Mouse (Mus musculus): Measurements from ENCODE around the gene Ddx59.

Ddx59 gene

DNA sequence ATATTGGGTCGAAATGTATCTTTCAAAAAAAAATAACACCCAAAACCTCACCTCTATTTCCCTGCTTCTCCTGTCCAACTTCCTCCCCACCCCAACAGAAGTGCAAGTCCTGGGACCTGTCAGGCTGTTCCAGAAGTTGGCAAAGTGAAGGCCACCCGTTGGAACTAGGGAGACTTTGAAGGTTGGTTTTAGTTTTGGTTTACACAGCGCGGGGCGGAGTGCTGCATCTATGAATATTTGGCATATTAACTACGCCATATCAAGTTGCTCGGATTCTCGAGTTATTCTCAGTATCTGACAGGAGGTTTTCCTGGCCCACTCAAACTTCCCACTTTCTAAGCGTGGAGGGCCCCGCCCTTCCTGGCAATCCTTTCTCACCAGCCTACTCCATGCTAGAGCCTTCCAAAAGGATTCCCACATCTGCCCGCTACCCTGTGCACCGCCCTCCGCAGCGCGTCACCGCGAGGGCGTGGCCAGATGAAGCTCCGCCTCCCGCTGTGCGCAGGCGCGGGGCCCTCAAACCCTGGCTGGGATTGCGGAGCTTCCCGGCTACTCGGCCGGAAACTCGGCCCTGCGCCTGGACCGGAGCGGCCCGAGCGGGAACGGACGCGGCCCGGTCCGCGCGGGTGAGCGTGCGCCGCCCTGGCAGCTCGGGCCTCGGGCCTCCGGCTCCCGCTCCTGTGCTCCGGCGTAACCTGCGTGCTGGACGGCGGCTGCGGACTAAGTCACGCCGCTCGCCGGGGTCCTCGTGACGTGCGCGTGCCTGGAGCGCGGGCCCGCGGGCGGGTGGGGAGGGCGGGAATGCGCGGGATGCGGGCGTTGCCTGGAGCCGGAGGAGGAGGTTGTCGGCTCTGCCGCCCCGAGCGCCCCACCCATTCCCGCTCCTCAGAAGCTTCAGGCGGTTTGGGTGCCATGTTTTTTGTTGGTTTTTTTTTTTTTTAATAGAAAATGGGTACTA, at the start of gene Ddx59:
Gene Ddx59, plus strand, starts transcription at position 474 of the 958 bp plus-strand sequence.
- DNase-seq (ENCODE audit: low spot score) = peak; percentile 99

DNA sequence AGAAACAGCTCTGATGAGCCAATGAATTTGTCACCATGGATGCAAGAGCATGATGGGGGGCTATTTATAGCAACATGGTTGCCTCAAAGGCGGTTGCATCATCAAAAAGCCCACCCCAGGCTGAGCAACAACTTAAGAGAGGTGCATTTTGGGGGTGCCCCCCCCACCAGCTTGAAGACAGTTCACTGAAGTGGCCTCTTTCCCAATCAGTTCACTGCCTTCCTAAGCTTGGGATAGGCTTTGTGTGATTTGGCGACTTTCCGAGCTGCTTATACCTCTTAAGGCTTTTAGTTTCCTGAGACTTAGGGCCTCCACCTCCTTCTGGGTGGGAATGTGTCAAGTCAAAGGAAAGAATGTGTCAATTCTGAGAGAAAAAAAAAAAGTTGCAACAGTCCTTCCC, 49.1 kb upstream of the Ddx59 start:
- no peak for DNase-seq (ENCODE audit: low spot score)

DNA sequence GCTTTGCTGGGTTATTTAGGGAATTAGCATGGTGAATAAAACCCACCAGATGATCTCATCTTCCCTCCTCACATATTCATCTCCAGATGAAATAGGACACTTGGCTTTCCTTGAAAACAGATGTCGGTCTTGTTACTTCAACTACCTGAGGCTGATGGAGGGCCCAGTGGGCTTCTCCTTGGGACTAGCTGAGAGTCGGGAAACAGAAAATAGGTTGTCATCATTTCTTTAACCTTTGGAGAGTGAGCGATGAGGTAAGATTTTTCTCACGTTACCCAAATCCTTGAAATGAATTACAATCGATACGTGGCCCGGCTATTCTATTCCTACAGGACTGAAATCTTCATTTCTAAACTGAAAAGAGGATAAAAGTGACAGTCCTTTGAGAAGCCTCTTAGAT, 35.8 kb upstream of the Ddx59 start:
- no peak for DNase-seq (ENCODE audit: low spot score)

DNA sequence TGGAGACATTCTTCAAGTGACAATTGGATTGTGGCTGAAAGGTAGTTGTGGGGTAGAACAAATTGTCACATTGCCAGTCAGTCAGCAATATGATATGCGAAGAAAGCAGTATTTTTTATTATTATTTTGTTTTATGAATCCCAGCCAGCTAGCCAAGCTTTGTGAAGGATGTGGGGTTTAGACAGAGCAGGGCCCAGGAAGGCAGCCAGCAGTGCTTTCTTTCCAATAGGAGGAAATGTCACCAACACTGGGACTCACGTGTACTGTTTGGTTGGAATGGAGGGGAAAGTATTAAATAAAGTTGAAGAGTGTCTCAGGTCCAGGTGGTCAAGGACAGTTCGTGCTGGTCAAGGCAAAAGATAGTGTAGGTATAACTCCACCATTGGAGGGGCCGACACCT, 34.9 kb upstream of the Ddx59 start:
- DNase-seq (ENCODE audit: low spot score) = no peak

DNA sequence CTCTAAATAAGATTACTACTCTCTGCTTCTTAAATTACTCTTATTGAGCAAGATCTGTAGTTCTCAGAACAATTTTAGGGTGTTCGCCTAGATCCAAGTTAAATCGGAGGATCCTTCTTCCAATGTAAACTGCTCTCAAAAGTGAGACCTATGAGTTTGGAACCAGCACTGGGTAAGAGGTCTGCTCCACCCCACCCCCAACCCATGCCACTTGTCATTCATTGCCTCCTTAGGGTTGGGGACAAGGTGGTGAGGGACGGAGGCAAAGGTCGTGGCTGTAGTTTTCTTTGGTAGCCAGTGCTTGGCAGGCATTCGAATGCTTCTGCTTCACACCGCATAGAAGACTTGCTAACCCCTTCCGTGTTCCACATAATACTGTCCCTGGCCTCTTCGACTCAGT, 34.5 kb upstream of the Ddx59 start:
- no peak for DNase-seq (ENCODE audit: low spot score)

DNA sequence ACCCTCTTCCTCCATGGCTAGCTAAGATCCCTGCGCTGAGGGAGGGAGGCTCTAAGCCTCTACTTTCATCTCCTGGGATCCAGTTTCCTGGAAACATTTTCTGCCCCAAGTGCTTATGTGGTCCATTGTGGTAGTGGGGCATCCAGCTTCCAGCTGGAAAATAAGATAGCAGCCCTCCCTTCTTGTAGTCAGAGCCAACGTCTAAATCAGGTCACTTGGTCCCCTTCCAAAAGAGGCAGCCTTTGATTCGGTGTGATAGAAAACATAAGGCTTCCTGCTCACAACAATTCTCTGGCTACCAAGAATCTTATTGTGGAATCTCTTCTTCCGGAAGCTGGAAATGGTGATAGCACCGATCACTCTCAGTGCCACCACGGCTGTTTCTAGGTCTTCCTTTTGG, 33.9 kb upstream of the Ddx59 start:
- DNase-seq (ENCODE audit: low spot score) = no peak

DNA sequence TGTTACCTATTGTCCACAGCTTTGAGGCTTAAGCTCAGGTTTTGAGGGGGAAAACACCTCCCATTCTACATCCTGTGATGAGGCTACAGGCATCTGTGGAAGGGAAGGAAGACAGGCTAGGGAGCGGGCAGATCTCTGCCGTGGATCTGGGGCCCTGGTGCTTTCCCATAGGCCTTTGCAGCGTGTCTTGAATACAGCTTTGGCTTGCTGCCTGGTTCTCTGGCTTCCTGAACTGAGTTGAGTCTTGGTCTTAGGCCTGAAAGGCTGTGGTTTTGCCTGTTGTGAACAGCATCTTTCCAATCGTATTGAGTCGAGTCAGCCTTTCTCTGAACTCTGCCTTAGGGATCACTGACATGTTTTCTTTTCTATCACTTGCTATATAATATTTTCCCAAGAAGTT, 33.5 kb upstream of the Ddx59 start:
- DNase-seq (ENCODE audit: low spot score) = no peak

DNA sequence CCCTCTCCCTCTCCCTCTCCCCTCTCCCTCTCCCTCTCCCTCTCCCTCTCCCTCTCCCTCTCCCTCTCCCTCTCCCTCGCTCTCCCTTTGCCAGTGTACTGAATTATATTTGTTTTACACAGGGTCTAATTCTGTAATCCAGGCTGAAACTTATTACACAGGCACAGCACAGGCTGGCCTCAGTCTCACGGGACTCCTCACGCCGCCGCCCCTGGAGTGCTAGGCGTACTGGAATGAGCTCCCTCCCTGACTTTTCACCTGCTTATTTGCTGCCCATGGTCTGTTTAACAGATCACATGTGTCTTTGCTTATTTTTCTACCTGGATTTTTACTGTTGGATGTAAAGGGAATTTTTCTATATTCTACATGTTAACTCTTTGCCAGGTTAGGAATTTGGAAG, 28.2 kb upstream of the Ddx59 start:
- DNase-seq (ENCODE audit: low spot score) = no peak

DNA sequence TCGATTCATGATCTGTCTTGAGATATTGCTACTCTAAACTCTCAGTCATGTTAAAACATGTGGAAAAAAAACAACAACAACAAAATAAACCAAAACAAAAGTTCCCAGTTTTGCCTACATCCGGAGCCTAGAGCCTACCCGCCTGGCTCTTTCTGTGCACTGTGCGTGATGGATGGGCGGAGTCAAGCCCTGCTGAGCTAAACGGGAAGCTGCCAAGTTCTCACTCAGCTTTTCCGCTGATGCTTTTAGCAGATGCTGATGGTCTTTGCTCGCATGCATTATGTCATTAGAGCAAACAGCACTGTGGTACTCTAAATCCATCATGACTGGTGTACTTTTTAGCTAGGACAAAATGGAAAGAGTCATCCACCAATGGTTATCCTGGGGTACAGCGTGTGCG, 20.6 kb upstream of the Ddx59 start:
- DNase-seq (ENCODE audit: low spot score) = no peak

DNA sequence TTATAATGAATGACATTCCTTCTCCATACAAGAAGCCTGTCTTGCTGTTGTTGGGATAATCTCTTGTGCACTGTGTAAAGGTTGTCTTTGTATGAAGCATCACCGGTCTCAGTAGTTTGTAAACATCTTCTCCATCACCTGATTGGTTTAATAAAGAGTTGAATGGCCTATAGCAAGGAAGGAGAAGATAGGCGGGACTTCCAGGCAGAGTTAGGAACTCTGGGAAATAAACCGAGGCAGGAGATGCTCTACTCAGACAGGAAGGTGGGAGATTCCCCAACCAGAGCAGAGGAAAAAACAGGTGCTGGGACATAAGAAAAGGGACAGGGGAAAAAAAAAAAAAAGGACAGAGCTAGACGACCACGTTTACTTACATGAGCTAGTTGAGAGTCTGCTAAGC, 20.0 kb upstream of the Ddx59 start:
- no peak for DNase-seq (ENCODE audit: low spot score)

DNA sequence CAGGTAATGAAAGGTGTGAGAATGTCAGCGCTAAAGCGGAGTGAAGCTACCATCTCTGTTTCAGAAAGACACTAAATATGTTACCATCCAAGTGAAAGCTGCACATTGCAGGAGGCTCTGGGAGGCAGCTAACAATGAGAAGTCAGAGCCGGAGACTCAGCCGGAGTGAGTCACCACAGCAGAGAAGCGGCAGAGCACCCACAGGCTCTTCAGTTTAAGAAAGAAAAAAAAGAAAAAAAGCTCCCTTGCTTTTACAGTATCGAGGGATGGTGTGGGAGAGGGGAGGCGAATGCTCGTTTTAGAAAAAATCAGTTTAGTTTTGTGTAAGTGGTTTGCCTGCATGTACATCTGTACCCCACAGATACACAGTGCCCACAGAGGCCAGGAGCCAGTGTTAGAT, 13.8 kb upstream of the Ddx59 start:
- DNase-seq (ENCODE audit: low spot score) = no peak

DNA sequence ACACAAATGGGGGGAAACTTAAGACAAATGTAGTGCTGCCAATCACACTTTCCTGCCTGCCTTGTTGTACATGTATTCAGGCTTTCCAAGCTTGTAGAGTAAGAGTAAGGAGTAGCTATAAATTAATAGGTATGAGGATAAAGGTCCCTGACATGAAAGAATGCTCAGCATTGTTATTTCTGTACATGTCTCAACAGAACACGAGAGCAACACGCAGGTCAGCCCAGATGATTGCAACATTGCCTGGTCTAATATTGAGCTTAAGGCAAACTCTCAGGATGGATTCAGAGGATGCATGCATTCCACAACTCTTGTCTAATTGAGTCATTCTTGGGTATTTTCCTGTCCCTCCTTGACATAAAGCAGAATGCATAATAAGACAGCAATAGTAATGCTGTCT, 5.4 kb upstream of the Ddx59 start:
- no peak for DNase-seq (ENCODE audit: low spot score)

DNA sequence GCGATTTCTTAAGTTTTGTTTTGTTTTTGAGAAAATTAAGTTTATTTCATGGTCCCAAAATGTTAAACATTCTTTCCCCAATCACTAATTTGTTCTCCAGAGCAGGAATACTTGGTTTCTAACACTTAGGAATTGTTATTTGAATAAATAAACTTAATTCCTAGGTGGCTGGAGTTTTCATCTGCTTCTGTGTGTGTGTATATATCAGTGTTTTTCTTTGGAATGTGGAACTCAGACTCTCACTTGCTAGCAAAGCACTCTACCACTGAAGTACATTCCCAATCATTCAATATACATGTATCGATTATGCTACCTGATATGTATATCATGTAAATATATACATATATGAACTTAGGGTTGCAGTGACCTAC, 670 bp downstream of the Ddx59 start:
- DNase-seq (ENCODE audit: low spot score) = no peak

DNA sequence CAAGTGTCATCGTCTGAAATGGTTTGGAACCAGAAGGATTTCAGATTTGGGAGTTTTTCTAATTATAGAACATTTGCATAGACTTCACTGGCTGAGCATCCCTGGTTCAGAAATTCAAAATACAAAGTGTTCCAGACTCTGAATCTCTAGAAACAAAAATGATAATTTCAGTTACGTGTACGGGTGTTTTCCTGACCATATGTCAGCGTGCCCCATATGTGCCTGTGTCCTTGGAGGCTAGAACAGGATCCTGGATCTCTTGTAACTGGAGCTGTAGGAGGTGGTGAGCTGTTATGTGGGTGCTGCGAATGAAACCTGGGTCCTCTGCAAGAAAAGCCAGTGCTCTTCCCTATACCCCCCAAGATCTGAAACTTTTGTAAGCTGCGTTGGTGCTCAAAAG, 3.3 kb downstream of the Ddx59 start:
- DNase-seq (ENCODE audit: low spot score) = no peak

DNA sequence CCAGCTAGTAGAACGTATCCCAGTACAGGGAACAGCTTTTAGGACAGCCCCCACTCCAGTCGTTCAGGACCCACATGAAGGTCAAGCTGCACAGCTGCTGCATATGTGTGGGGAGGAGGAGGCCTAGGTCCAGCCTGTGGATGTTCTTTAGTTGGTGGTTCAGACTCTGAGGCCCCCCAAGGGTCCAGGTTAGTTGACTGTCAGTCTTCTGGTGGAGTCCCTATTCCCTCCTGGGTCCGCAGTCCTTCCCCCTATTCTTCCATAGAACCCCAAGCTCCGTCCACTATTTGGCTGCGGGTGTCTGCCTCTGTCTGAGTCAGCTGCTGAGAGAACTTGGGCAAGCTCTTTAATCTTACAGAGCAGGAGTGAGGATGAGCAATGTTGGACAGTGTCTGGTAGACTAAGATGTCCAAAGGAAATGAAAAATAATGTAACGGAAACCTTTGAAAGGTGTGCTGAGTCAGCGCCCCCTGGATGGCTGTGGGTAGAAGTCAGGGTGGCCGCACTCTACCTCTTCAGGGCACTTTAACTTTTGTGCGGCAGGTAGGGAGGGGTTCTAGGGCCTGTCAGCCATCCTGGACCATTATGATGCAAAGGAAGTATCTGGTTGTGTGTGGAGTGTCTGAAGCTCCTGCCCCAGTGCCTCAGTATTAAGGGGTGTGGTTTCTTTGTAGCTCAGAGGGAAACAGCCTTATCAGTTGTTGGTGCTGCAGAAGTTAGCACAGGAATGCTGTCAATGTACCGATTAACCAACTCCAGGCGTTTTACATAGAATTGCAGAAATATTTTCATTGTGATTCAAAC, 12.3 kb downstream of the Ddx59 start:
- no peak for DNase-seq (ENCODE audit: low spot score)

DNA sequence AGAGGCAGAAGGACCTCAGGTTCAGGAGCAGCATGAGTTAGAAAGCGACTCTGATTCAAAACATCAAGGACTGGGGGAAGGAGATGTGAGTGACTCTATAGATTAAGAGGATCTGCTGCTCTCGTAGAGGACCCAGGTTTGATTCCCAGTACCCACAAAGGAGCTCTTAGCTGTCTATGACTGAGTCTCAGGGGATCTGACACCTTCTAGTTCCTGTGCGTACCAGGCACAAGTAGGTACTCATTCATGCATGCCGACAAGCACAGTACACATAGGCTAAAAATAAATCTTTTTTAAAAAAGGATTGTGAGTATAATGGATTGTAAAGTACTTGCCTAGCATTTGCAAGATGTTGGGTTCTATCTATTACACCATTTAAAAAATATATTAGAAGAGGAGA, 13.9 kb downstream of the Ddx59 start:
- DNase-seq (ENCODE audit: low spot score) = no peak

DNA sequence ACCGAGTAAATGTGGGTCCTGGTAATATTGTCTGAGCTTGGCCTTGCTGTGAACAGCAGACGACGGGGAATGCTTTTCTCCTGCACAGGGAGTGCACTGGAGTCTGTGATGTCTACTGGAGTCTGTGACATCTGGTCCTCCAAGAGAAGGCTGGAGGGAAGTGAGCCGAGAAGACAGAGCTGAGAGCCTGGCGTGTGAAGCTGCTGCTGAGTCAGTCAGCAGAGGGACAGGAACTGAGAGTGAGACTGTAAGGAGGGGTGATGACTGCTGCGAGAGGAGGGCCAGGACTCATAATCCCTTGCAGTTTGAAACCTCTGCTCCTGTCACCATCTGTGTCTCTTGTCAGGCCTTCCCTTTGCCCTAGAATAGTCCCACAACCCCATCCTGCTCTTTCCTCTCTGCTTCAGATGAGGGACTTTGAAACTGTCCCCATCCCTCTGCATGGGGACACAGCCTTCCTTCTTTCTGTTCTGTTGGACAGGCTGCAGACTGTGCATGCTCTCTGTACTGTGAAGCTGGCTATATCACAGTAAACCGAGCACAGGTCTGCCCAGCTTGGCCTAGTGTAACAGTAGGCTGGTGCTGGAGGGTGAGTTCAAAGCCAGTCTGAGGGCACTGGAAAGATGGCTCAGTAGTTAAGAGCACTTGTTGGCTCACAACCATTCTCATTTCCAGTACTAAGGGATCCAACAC, 15.2 kb downstream of the Ddx59 start:
- DNase-seq (ENCODE audit: low spot score) = no peak

DNA sequence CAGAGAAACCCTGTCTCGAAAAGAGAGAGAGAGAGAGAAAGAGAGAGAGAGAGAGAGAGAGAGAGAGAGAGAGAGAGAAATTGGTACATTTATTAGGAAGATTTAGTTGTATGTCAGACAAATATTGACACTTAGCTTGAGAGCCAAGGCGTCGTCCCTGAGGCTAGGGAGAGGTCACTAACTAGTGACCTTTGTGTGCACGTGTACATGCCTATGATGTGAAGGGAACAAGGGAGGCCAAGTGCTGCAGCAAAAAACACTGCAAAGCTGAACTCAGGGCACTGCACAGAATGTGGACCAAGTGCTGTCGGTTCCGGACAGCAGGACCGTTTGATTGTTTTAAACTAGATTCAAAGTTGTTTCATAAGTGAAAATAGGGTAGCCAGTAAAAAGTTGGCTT, 25.7 kb downstream of the Ddx59 start:
- no peak for DNase-seq (ENCODE audit: low spot score)

DNA sequence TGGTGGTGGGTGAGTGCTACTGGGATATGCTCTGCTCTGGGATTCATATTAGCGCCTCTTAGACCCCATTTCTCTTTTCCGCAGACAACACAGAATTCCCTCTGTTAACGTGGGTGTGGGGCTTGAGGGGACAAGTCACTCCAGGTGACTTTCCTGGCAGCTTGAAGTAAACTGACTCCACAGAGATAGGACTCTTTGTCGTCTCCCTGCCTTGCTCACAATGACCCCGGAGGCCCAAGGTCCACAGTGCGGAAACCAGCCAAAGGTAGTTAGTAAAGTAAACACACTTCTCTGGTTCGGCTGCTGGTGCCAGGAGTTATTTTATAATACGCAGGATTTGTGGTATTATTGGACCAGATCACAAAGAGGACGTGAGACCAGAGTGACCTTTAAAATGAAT, 27.7 kb downstream of the Ddx59 start:
- no peak for DNase-seq (ENCODE audit: low spot score)

DNA sequence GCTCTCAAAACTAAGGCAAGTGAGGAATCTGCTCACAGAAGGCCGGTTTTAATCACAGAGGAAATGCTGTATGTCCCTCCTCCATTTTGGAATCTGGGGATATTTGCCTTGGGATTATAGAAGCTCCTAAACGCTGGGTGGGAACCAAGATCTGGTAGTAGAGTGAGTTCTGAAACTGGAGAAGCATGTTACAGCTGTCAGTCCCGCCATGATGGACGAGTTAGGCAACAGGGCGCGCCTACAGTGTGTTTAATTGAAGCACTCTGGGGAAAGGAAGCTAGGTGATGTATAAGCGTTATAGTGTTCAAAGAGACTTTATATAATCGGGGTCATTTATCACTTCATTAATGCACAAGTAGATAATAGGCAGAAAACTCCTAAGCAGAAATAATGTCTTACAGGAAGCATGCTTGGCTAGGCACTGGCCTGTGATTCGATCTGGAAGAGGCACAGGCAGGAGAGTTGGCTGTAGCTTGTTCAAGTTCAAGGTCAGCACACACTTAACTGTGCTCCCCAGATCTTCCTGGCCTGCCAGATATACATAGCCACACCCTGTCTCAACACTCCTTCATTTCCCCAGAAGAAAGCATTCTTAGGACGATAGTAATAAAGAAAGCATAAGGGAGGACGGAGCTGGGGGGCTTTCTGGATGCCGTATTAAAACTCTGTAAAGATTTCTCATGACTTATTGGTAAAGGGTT, 29.6 kb downstream of the Ddx59 start:
- DNase-seq (ENCODE audit: low spot score) = no peak

DNA sequence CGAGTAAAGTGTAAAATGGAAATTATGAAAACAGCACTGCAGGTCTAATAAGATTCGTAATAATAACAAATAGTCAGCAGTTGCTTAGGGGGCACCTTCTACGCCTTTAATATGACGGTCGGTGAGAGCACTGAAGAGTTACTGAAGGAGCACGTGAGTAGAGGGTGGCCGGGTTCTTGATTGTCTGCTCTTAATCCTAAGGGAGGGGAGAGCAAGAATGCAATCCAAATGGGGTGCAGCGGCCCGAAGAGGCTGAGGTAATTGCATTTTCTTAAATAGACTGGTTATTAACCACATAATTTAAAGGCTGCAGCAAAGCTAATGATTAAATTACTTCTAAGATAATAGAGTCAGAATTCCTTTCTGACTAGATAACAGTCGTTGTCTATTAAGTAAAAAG, 31.9 kb downstream of the Ddx59 start:
- DNase-seq (ENCODE audit: low spot score) = no peak

DNA sequence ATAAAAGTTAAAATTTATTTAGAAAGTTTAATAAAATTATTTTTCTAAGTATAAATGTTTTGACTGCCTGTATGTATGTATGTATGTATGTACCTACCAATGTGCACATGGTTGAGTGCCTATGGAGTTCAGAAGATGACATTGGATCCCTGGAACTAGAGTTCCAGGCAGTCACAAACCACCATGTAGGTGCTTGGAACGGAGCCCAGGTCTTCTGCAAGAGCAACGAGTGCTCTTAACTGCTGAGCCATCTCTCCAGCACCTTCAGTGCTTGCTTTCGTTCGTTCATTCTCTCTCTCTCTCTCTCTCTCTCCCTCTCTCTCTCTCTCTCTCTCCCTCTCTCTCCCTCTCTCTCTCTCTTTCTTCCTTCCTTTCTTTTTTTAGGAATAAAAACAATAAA, 32.3 kb downstream of the Ddx59 start:
- DNase-seq (ENCODE audit: low spot score) = no peak

Measured in ovary, postnatal 36 days (tissue).